9 mouse cellular contexts compared by ENCODE assay signal in genomic region chr12:82394118-82394861, GRCm38 (mm10).
A peak's percentile ranks its signal among the peaks of the same experiment; 100 is the strongest.
DNase-seq lines count a peak whose midpoint lies in the region; ATAC-seq and TF ChIP-seq lines count a peak whose summit lies in the region.
"Had no signal": no experiment of that assay in that cellular context is flagged by ENCODE, and none has a peak within 500 bp of the region (broad histone marks: within the 10 kb centered on the region; RNA-seq: fewer than 3 reads in every experiment).

No protein-coding gene starts in this region.

- no peak for DNase-seq in forebrain, embryonic 11.5 days (ENCODE audit: low spot score)
- no peak for DNase-seq in layer of hippocampus, adult 2 months (ENCODE audit: low spot score in 2 of 2)
- DNase-seq in layer of hippocampus, postnatal 36 days: no peak
- peak; percentile 29 for DNase-seq in CH12.LX (ENCODE audit: extremely low read depth)
- no peak for DNase-seq in urinary bladder, adult 2 months (ENCODE audit: low spot score)
- no peak for DNase-seq in cerebellum, adult 2 months
- DNase-seq: spleen, adult 18-20 months had no signal

- H3K36me3 ChIP-seq in forebrain, embryonic 13.5 days (ENCODE audit: poor library complexity, severe bottlenecking): peaks cover 22% of the 10 kb centered on the region
- H3K36me3 ChIP-seq in forebrain, embryonic 11.5 days (ENCODE audit: control insufficient read depth, insufficient read depth, low read length): no peaks in the 10 kb centered on the region; the same call in 1 of the 2 replicates
- peaks cover 15 to 30% of the 10 kb centered on the region in 2 experiments for H3K36me3 ChIP-seq in CH12.LX (replicated peaks in 1 of 2; ENCODE audit: control insufficient read depth in 1 of 2, insufficient read depth in 1 of 2, low read length in 1 of 2)
- peaks cover under 1% of the 10 kb centered on the region; the same call in 1 of the 2 replicates for H3K36me3 ChIP-seq in limb, embryonic 15.5 days

- peak overlapping the region; percentile 45 for H3K27ac ChIP-seq in forebrain, embryonic 13.5 days
- H3K27ac ChIP-seq in forebrain, embryonic 11.5 days (ENCODE audit: low read depth, low read length): no peak overlapping the region
- H3K27ac ChIP-seq in layer of hippocampus, adult 2 months: peak overlapping the region; percentile 81
- H3K27ac ChIP-seq in CH12.LX (ENCODE audit: insufficient read depth, low read depth): peak overlapping the region; percentile 100
- H3K27ac ChIP-seq in limb, embryonic 15.5 days: peak overlapping the region; percentile 28; the same call in 1 of the 2 replicates
- H3K27ac ChIP-seq in cerebellum, adult 2 months (ENCODE audit: insufficient read depth, low read length): no peak overlapping the region

- no peaks in the 10 kb centered on the region for H3K79me2 ChIP-seq in CH12.LX (replicated peaks; ENCODE audit: control insufficient read depth, extremely low read depth, insufficient read depth, poor library complexity, severe bottlenecking)

- H3K4me3 ChIP-seq in forebrain, embryonic 13.5 days: no peak overlapping the region
- H3K4me3 ChIP-seq in forebrain, embryonic 11.5 days (ENCODE audit: low read depth, low read length): no peak overlapping the region
- no peak overlapping the region for H3K4me3 ChIP-seq in layer of hippocampus, adult 2 months
- H3K4me3 ChIP-seq in CH12.LX (replicated peaks in 1 of 3; ENCODE audit: low read depth in 2 of 3, low read length in 2 of 3, poor library complexity in 1 of 3): peak overlapping the region in 1 of 3 experiments; percentile 46
- no peak overlapping the region for H3K4me3 ChIP-seq in limb, embryonic 15.5 days
- H3K4me3 ChIP-seq in cerebellum, adult 2 months (replicated peaks; ENCODE audit: insufficient read depth, low read depth, low read length): no peak overlapping the region

- peaks cover 26% of the 10 kb centered on the region for H3K4me1 ChIP-seq in forebrain, embryonic 13.5 days
- no peaks in the 10 kb centered on the region for H3K4me1 ChIP-seq in forebrain, embryonic 11.5 days (replicated peaks; ENCODE audit: control insufficient read depth, insufficient read depth, low read length)
- peaks cover 42 to 89% of the 10 kb centered on the region in 2 experiments for H3K4me1 ChIP-seq in CH12.LX (ENCODE audit: control insufficient read depth in 1 of 2, insufficient read depth in 2 of 2)
- peaks cover 12% of the 10 kb centered on the region for H3K4me1 ChIP-seq in limb, embryonic 15.5 days
- peaks cover 22% of the 10 kb centered on the region for H3K4me1 ChIP-seq in cerebellum, adult 2 months (ENCODE audit: control insufficient read depth, insufficient read depth, low read length)

- TF ChIP-seq CTCF in layer of hippocampus, adult 2 months (conservative IDR thresholded peaks at IDR 0.05): no peak
- no peak for TF ChIP-seq CTCF in CH12.LX (conservative IDR thresholded peaks at IDR 0.05 in 1 of 2, IDR thresholded peaks at IDR 0.05 in 1 of 2; ENCODE audit: low read depth in 2 of 2, low read length in 2 of 2)
- no peak for TF ChIP-seq CTCF in cerebellum, adult 2 months (IDR thresholded peaks at IDR 0.05; ENCODE audit: borderline replicate concordance, insufficient read depth, low read depth, low read length)

- no peak overlapping the region for H3K9ac ChIP-seq in forebrain, embryonic 13.5 days
- H3K9ac ChIP-seq in forebrain, embryonic 11.5 days (ENCODE audit: low read length): no peak overlapping the region
- H3K9ac ChIP-seq in CH12.LX (ENCODE audit: insufficient read depth, low read depth): peak overlapping the region; percentile 10
- H3K9ac ChIP-seq in limb, embryonic 15.5 days: no peak overlapping the region

- WGBS in forebrain, embryonic 13.5 days: 47% methylated on average over 8 of the region's 8 CpGs
- WGBS in forebrain, embryonic 11.5 days: 67% methylated on average over 8 of the region's 8 CpGs
- WGBS in limb, embryonic 15.5 days: 35% methylated on average over 8 of the region's 8 CpGs
- 76% methylated on average over 8 of the region's 8 CpGs for WGBS in cerebellum, adult 2 months

- TF ChIP-seq RAD21 in CH12.LX (IDR thresholded peaks at IDR 0.05; ENCODE audit: low read depth, low read length): no peak

- peak; percentile 78 for TF ChIP-seq EP300 in CH12.LX (IDR thresholded peaks at IDR 0.05; ENCODE audit: low read length)

- dilution Hi-C loops in CH12.LX (cut with MboI; ENCODE audit: extremely low pct_ligation_motif_present, extremely low pct_unique_long_range_greater_than_20kb, low sequenced_read_pairs): no loop called here

- no peak overlapping the region for H3K4me2 ChIP-seq in forebrain, embryonic 13.5 days
- H3K4me2 ChIP-seq in forebrain, embryonic 11.5 days (ENCODE audit: low read depth, low read length, severe bottlenecking): no peak overlapping the region
- peak overlapping the region; percentile 89 for H3K4me2 ChIP-seq in CH12.LX (ENCODE audit: insufficient read depth, low read depth, poor library complexity, severe bottlenecking)
- no peak overlapping the region for H3K4me2 ChIP-seq in limb, embryonic 15.5 days

- peak; percentile 75; the same call in 1 of the 2 replicates for ATAC-seq in forebrain, embryonic 13.5 days
- no peak for ATAC-seq in forebrain, embryonic 11.5 days (replicated peaks; ENCODE audit: low FRiP score)
- no peak for ATAC-seq in limb, embryonic 15.5 days (ENCODE audit: insufficient number of reproducible peaks, low FRiP score, low TSS enrichment, low read depth)

- no peak for TF ChIP-seq POLR2A in CH12.LX (IDR thresholded peaks at IDR 0.05; ENCODE audit: low read depth, low read length)
- no peak for TF ChIP-seq POLR2A in cerebellum, adult 2 months (IDR thresholded peaks at IDR 0.05; ENCODE audit: borderline replicate concordance, insufficient read depth, low read length)

- no peaks in the 10 kb centered on the region for H3K27me3 ChIP-seq in forebrain, embryonic 13.5 days
- no peaks in the 10 kb centered on the region for H3K27me3 ChIP-seq in forebrain, embryonic 11.5 days (ENCODE audit: control insufficient read depth, insufficient read depth, low read length)
- no peaks in the 10 kb centered on the region for H3K27me3 ChIP-seq in CH12.LX (replicated peaks)
- H3K27me3 ChIP-seq in limb, embryonic 15.5 days: no peaks in the 10 kb centered on the region
- no peaks in the 10 kb centered on the region for H3K27me3 ChIP-seq in cerebellum, adult 2 months (ENCODE audit: control insufficient read depth, insufficient read depth, low read length)

- H3K9me3 ChIP-seq in forebrain, embryonic 13.5 days (replicated peaks): no peaks in the 10 kb centered on the region
- H3K9me3 ChIP-seq in forebrain, embryonic 11.5 days (ENCODE audit: control insufficient read depth, low read length): no peaks in the 10 kb centered on the region
- H3K9me3 ChIP-seq in CH12.LX (replicated peaks; ENCODE audit: low read length): no peaks in the 10 kb centered on the region
- no peaks in the 10 kb centered on the region for H3K9me3 ChIP-seq in limb, embryonic 15.5 days

- in situ Hi-C loops in CH12.LX (cut with MboI; ENCODE audit: low pct_ligation_motif_present, low pct_unique_long_range_greater_than_20kb, low sequenced_read_pairs): no loop called here

TF ChIP-seq in CH12.LX, 34 proteins besides CTCF, POLR2A, EP300 and RAD21 (continues in another document):
- TF ChIP-seq MEF2A (IDR thresholded peaks at IDR 0.05; ENCODE audit: borderline replicate concordance, low read depth, low read length) (peak; percentile 31; the same call in 1 of the 2 replicates), ZNF384 (IDR thresholded peaks at IDR 0.05; ENCODE audit: low read depth, low read length) (no peak), MAX (IDR thresholded peaks at IDR 0.05; ENCODE audit: low read length) (no peak), MYC (IDR thresholded peaks at IDR 0.05; ENCODE audit: low read depth, low read length) (no peak), TBP (conservative IDR thresholded peaks at IDR 0.05; ENCODE audit: low read depth, low read length) (no peak), SMC3 (IDR thresholded peaks at IDR 0.05; ENCODE audit: low read depth, low read length) (no peak; the same call in 1 of the 2 replicates), JUN (IDR thresholded peaks at IDR 0.05; ENCODE audit: insufficient read depth, low read depth, low read length) (no peak), POLR2AphosphoS2 (IDR thresholded peaks at IDR 0.05; ENCODE audit: low read depth, low read length) (no peak), ZMIZ1 (IDR thresholded peaks at IDR 0.05; ENCODE audit: low read depth, low read length) (no peak), E2F4 (IDR thresholded peaks at IDR 0.05; ENCODE audit: insufficient replicate concordance, low read depth, low read length) (no peak), USF1 (IDR thresholded peaks at IDR 0.05; ENCODE audit: low read depth, low read length) (no peak), CHD2 (IDR thresholded peaks at IDR 0.05; ENCODE audit: low read length) (no peak), MAZ (IDR thresholded peaks at IDR 0.05; ENCODE audit: low read depth, low read length) (no peak), MAFK (IDR thresholded peaks at IDR 0.05; ENCODE audit: insufficient replicate concordance, low read length) (no peak), TCF12 (IDR thresholded peaks at IDR 0.05; ENCODE audit: low read depth, low read length) (peak; percentile 73), ZKSCAN1 (IDR thresholded peaks at IDR 0.05; ENCODE audit: borderline replicate concordance, low read depth, low read length) (no peak), MXI1 (IDR thresholded peaks at IDR 0.05; ENCODE audit: low read depth, low read length) (0 out of 2 replicates have a peak, but pooled peaks have one; percentile 44), SIN3A (IDR thresholded peaks at IDR 0.05; ENCODE audit: low read length) (no peak), GABPA (IDR thresholded peaks at IDR 0.05; ENCODE audit: insufficient replicate concordance, low read depth, low read length) (no peak), NRF1 (IDR thresholded peaks at IDR 0.05; ENCODE audit: low read depth, low read length) (no peak), CHD1 (IDR thresholded peaks at IDR 0.05; ENCODE audit: low read depth, low read length) (peak; percentile 32; the same call in 1 of the 2 replicates), ETS1 (conservative IDR thresholded peaks at IDR 0.05; ENCODE audit: low read depth, low read length) (peak; percentile 61), RCOR1 (conservative IDR thresholded peaks at IDR 0.05; ENCODE audit: low read depth, low read length) (no peak), JUND (conservative IDR thresholded peaks at IDR 0.05; ENCODE audit: low read depth, low read length) (no peak), ELF1 (IDR thresholded peaks at IDR 0.05; ENCODE audit: low read depth, low read length) (no peak; the same call in 1 of the 2 replicates), IRF4 (IDR thresholded peaks at IDR 0.05; ENCODE audit: low read depth, low read length) (peak; percentile 67), UBTF (IDR thresholded peaks at IDR 0.05; ENCODE audit: low read depth, low read length) (no peak), NELFE (IDR thresholded peaks at IDR 0.05; ENCODE audit: low read depth, low read length) (no peak), PAX5 (IDR thresholded peaks at IDR 0.05; ENCODE audit: low read length) (no peak), USF2 (conservative IDR thresholded peaks at IDR 0.05; ENCODE audit: low read depth, low read length) (no peak)

Comparison
In these comparisons a context has a peak if more than half of its experiments do, and no peak if none do; other contexts are left out.
1. H3K27ac ChIP-seq: peak in forebrain, embryonic 13.5 days (single experiment), layer of hippocampus, adult 2 months (single experiment), CH12.LX (single experiment) and limb, embryonic 15.5 days (single experiment); none in forebrain, embryonic 11.5 days (single experiment) and cerebellum, adult 2 months (single experiment).